Mouse (Mus musculus): Measurements from ENCODE around the gene Grik4. TPM values are rescaled to one million over a fixed set of nuclear protein-coding genes. Genes with fewer than 3 reads are reported as not detected.

The Grik4 gene
- polyA plus RNA-seq, 1 experiment, result 0.16 TPM

DNA sequence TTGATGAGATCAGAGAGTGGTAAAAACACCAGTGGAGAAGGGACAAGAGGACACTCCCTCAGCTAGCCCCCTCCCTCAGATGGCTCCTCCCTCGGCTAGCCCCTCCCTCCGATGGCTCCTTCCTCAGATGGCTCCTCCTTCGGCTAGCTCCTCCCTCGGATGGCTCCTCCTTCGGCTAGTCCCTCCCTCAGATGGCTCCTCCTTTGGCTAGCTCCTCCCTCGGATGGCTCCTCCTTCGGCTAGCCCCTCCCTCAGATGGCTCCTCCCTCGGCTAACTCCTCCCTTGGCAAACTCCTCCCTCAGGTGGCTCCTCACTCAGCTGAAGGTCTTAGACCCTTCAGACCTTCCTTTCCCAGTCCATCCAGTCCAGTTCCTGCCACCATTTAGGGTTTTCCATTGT lies 51.5 kb downstream of the Grik4 start:
- Histone ChIP-seq H3K27ac (ENCODE audit: control insufficient read depth, insufficient read depth, low read length) (no peak overlapping the region), H3K4me1 (replicated peaks; ENCODE audit: control insufficient read depth, insufficient read depth, low read length) (0 out of 2 replicates have a peak, but pooled peaks cover 4% of the 10 kb centered on the region), H3K27me3 (ENCODE audit: control insufficient read depth, insufficient read depth, low read length) (peaks cover 4% of the 10 kb centered on the region), H3K4me3 (ENCODE audit: control insufficient read depth, insufficient read depth, low read length) (no peak overlapping the region), H3K36me3 (ENCODE audit: control insufficient read depth, insufficient read depth, low read length) (no peaks in the 10 kb centered on the region)
- TF ChIP-seq CTCF (IDR thresholded peaks at IDR 0.05; ENCODE audit: borderline replicate concordance, control insufficient read depth, extremely low read depth, insufficient read depth, low read length, poor library complexity) (no peak), POLR2A (IDR thresholded peaks at IDR 0.05; ENCODE audit: control insufficient read depth, extremely low read depth, insufficient read depth, low read length, poor library complexity) (no peak)
- DNase-seq, result no peak
- 86% methylated on average over 8 of the region's 8 CpGs for WGBS

DNA sequence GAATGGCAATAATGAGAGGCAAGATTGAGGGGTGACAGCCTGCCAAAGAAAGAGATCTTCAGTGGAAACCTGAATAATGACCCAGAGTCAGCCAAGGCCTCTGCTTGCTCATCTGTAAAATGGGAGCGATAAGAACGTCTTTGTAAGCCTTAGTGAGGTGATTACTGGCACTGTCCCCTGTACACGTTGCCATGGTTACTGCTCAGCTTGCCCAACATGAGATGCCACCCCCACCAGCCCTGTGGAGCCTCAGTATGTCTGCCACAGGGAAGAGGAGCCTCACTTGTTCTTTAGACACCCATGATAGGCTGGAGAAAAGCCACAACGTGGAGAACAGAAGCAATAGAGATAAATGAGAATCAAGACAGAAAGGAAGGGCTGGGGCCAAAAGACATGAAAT lies 56.4 kb downstream of the Grik4 start:
- H3K4me1 ChIP-seq (replicated peaks; ENCODE audit: control insufficient read depth, insufficient read depth, low read length), result no peaks in the 10 kb centered on the region
- 82% methylated on average over 4 of the region's 4 CpGs for WGBS
- H3K27ac ChIP-seq (ENCODE audit: control insufficient read depth, insufficient read depth, low read length), result no peak overlapping the region
- no peaks in the 10 kb centered on the region for H3K36me3 ChIP-seq (ENCODE audit: control insufficient read depth, insufficient read depth, low read length)
- no peak for TF ChIP-seq POLR2A (IDR thresholded peaks at IDR 0.05; ENCODE audit: control insufficient read depth, extremely low read depth, insufficient read depth, low read length, poor library complexity)
- TF ChIP-seq CTCF (IDR thresholded peaks at IDR 0.05; ENCODE audit: borderline replicate concordance, control insufficient read depth, extremely low read depth, insufficient read depth, low read length, poor library complexity), result no peak
- no peak overlapping the region for H3K4me3 ChIP-seq (ENCODE audit: control insufficient read depth, insufficient read depth, low read length)
- DNase-seq, result no peak
- no peaks in the 10 kb centered on the region for H3K27me3 ChIP-seq (ENCODE audit: control insufficient read depth, insufficient read depth, low read length)

DNA sequence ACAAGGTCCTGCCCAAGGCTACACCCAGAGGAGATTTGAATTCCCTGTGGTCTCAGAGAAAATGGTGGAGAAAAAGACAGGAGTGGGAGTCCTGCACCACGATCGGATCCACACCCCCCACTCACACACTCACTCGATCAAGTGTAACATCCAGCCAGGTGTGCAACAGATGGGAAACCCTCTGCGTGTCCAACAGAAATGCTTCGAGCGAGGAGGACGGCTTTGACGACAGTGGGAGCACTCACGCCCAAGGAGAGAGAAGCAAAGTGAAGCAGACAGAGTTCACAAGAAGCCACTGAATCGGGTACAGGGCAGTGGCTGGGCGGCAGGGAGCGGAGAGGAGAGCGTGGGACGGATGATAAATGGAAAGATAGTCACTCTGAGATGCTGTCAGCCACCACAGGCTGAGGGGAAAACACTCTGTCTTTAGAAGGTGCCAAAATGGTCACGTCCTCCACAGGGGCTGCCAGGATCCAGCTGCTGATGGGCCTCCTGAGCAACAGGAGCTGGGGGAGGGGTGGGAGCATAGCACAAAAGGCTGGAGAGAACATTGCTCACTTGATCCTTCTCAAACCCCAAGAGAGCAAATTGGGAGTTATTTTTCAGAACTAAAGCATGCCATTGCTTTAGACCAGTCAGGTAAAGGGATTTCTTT lies 58.1 kb downstream of the Grik4 start:
- no peaks in the 10 kb centered on the region for H3K4me1 ChIP-seq (replicated peaks; ENCODE audit: control insufficient read depth, insufficient read depth, low read length)
- no peak for TF ChIP-seq CTCF (IDR thresholded peaks at IDR 0.05; ENCODE audit: borderline replicate concordance, control insufficient read depth, extremely low read depth, insufficient read depth, low read length, poor library complexity)
- TF ChIP-seq POLR2A (IDR thresholded peaks at IDR 0.05; ENCODE audit: control insufficient read depth, extremely low read depth, insufficient read depth, low read length, poor library complexity), result no peak
- WGBS, result 74% methylated on average over 15 of the region's 15 CpGs
- no peaks in the 10 kb centered on the region for H3K36me3 ChIP-seq (ENCODE audit: control insufficient read depth, insufficient read depth, low read length)
- no peak for DNase-seq
- no peaks in the 10 kb centered on the region for H3K27me3 ChIP-seq (ENCODE audit: control insufficient read depth, insufficient read depth, low read length)
- no peak overlapping the region for H3K4me3 ChIP-seq (ENCODE audit: control insufficient read depth, insufficient read depth, low read length)
- no peak overlapping the region for H3K27ac ChIP-seq (ENCODE audit: control insufficient read depth, insufficient read depth, low read length)

DNA sequence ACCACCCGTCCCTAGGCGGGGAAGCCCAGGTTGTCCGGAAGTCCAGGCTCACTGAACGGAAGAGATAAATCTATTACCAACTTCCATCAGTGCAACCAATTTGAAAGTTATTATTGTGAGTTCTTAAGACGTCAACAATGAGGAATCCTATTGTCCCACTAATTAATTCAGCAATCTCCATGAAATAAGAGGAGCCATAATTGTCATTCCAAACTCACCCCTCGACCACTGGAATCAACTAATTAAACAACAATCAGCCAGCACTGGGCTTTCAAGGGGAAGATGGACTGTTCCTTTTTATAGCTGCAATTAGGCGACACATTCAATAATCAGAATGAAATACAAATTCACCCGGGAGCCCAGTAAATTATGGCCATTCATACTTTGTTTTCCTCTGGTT lies 58.7 kb downstream of the Grik4 start:
- no peak overlapping the region for H3K27ac ChIP-seq (ENCODE audit: control insufficient read depth, insufficient read depth, low read length)

DNA sequence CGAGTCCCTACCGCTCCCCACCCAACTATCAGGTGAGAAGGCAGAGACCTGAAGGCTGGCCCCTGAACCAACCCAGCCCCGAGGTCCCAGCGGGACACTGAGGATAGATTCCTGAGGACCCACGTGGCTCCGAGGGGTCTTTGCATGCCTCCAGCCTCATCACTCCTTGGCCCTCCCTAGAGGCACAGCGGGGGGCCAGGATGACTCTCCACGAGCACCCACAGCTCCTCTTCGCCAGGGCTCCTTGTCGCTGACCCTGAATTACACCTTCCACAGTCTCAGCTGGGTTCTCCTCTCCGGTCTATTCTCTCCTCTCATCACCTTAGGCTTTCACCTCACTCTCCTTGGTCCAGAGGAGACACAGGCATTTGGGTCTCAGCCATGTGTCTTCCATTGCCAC lies 59.2 kb downstream of the Grik4 start:
- TF ChIP-seq CTCF (IDR thresholded peaks at IDR 0.05; ENCODE audit: borderline replicate concordance, control insufficient read depth, extremely low read depth, insufficient read depth, low read length, poor library complexity), result no peak
- TF ChIP-seq POLR2A (IDR thresholded peaks at IDR 0.05; ENCODE audit: control insufficient read depth, extremely low read depth, insufficient read depth, low read length, poor library complexity), result no peak
- Histone ChIP-seq H3K4me1 (replicated peaks; ENCODE audit: control insufficient read depth, insufficient read depth, low read length) (no peaks in the 10 kb centered on the region), H3K27me3 (ENCODE audit: control insufficient read depth, insufficient read depth, low read length) (no peaks in the 10 kb centered on the region), H3K4me3 (ENCODE audit: control insufficient read depth, insufficient read depth, low read length) (no peak overlapping the region), H3K27ac (ENCODE audit: control insufficient read depth, insufficient read depth, low read length) (no peak overlapping the region), H3K36me3 (ENCODE audit: control insufficient read depth, insufficient read depth, low read length) (no peaks in the 10 kb centered on the region)
- 77% methylated on average over 11 of the region's 11 CpGs for WGBS
- DNase-seq, result no peak

More for the DNA sequence above, 58.7 kb downstream of the Grik4 start:
- Histone ChIP-seq H3K4me3 (ENCODE audit: control insufficient read depth, insufficient read depth, low read length) (no peak overlapping the region), H3K36me3 (ENCODE audit: control insufficient read depth, insufficient read depth, low read length) (no peaks in the 10 kb centered on the region), H3K27me3 (ENCODE audit: control insufficient read depth, insufficient read depth, low read length) (no peaks in the 10 kb centered on the region), H3K4me1 (replicated peaks; ENCODE audit: control insufficient read depth, insufficient read depth, low read length) (no peaks in the 10 kb centered on the region)
- 69% methylated on average over 8 of the region's 8 CpGs for WGBS
- TF ChIP-seq CTCF (IDR thresholded peaks at IDR 0.05; ENCODE audit: borderline replicate concordance, control insufficient read depth, extremely low read depth, insufficient read depth, low read length, poor library complexity) (no peak), POLR2A (IDR thresholded peaks at IDR 0.05; ENCODE audit: control insufficient read depth, extremely low read depth, insufficient read depth, low read length, poor library complexity) (no peak)
- no peak for DNase-seq

DNA sequence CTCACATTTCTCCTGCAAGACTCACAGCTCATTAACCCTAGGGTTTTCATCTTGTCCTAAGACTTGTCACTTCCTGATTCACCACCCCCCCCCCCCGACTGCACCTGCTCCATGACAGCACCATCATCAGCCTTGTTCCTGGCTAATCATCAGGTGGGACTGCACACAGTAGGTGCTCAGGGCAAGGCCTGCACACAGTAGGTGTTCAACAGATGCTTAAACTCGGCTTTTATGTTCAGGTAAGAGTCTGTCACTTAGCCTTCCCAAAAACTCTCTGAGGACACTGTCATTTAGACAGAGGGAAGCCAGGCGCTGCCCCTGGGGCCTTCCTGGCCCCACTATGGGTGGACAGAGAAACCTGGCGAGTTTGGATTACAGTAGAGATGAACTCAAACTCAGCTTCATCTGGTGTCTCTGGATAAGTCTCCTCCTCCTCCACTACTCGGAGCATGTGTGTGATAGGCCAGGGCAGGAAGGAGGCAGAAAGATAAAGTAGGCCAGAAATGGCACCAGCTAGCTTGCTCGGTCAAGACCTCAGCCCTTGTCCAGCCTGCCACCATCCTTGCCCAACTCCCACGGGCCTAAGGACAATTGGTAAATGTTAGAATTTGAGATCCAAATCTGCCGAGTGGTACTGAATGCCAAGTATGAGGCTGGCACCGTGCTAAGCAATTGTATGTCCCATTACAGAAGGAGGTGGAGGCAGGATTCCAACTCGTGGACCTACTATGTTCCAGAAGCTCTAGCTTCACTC lies 61.1 kb downstream of the Grik4 start:
- no peak overlapping the region for H3K4me3 ChIP-seq (ENCODE audit: control insufficient read depth, insufficient read depth, low read length)
- H3K36me3 ChIP-seq (ENCODE audit: control insufficient read depth, insufficient read depth, low read length), result no peaks in the 10 kb centered on the region
- whole genome bisulfite sequencing, result 87% methylated on average over 10 of the region's 10 CpGs
- H3K27me3 ChIP-seq (ENCODE audit: control insufficient read depth, insufficient read depth, low read length), result no peaks in the 10 kb centered on the region
- TF ChIP-seq CTCF (IDR thresholded peaks at IDR 0.05; ENCODE audit: borderline replicate concordance, control insufficient read depth, extremely low read depth, insufficient read depth, low read length, poor library complexity) (no peak), POLR2A (IDR thresholded peaks at IDR 0.05; ENCODE audit: control insufficient read depth, extremely low read depth, insufficient read depth, low read length, poor library complexity) (no peak)
- H3K4me1 ChIP-seq (replicated peaks; ENCODE audit: control insufficient read depth, insufficient read depth, low read length), result no peaks in the 10 kb centered on the region
- H3K27ac ChIP-seq (ENCODE audit: control insufficient read depth, insufficient read depth, low read length), result no peak overlapping the region
- no peak for DNase-seq

All from thymus, adult 2 months (tissue).